Mouse (Mus musculus): ENCODE measurements around the gene Dip2c.

The Dip2c gene

DNA sequence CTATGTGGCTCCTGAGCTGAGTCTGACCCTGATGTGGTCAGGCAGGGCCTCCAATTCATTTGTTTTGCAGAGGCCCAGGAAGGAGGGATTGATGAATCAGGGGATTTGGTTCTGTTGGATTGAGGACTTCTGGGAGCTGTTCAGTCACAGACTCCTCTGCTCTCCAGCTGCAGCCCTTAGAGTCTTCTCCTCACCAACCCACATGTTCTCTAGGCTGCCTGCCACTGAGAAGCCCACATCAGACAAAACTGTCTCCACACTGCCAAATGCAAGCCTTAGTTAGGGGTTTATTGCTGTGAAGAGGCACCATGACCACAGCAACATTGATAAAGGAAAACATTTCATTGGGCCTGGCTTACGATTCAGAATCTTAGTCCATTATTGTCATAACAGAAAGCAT lies 387.3 kb downstream of the Dip2c start:
- no peak for DNase-seq (ENCODE audit: low spot score in 2 of 2)

DNA sequence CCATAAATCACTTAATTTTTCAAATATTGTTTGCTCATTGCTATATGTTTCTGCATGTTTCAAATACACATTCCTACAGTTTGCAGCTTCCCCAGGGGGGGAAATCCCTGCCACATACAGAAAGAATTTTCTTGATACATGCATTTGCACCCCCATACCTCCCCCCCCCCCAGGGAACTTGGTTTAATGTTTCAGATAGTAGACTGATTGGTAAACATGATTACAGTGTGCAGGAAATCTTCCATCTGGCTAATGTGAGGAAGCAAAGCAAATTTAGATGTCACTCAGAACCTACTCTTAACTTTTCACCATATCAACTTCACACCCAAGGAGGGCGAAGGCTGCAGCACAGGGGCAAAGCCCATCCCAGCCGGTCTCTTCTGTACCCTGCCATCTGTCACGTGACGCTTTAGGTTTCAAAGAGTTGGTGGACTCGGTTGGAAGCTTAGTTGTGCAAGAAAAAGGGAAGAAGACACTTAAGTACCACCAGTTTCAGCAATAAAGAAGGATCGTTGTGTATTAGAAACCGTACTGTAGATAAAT lies 391.7 kb downstream of the Dip2c start:
- DNase-seq (ENCODE audit: low spot score in 2 of 2) = no peak

DNA sequence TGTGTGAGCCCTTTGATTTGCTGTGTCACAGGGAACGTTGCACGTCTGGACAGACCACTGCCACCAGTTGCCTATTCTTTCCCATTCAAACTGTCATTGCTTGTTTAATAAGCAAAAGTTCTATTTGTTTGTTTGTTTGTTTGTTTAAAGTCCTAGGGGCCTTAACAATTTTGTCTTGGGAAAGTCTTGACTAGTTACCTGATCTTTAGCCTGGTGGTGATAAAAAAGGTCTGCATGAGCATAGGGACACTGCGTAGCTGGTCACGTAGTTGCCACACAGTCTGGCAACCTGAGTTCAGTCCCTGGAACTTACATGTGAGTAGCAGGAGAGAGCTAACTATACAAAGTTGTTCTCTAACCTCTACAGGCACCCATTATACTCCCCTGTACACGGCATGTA lies 392.9 kb downstream of the Dip2c start:
- no peak for DNase-seq (ENCODE audit: low spot score in 2 of 2)

DNA sequence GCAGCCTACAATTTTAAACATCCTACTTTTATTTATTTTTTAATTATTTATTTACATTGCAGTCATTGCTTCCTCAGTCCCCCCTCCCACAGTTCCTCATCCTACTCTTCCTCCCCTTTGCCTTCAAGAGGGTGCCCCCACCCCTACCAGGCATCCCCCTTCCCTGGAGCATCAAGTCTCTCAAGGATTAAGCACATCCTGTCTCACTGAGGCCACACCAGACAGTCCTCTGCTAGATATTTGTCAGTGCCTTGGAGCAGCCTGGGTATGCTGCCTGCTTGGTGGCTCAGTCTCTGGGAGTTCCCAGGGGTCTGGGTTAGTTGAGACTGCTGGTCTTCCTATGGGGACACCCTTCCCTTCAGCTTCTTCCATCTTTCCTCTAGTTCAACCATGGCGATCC lies 397.8 kb downstream of the Dip2c start:
- DNase-seq (ENCODE audit: low spot score in 2 of 2) = no peak

DNA sequence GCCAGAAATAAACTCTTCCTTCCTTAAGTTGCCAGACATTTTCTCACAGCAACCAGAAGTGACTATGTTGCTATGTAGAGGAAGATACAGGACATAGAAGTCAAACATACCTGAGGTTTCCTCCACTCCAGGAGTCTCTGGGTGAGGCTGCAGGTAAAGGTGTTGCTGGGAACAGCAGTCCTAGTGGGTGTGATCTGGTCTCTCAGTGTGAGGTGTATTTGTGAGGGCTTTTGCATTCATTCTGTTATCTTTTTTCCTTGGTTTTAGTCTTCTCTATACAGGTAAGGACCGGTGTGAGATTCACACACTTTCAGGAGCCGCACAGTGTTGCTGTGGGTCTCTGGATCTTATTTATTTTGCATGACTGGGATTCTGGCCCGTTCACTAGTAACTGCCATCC lies 405.2 kb downstream of the Dip2c start:
- DNase-seq (ENCODE audit: low spot score in 2 of 2) = no peak

DNA sequence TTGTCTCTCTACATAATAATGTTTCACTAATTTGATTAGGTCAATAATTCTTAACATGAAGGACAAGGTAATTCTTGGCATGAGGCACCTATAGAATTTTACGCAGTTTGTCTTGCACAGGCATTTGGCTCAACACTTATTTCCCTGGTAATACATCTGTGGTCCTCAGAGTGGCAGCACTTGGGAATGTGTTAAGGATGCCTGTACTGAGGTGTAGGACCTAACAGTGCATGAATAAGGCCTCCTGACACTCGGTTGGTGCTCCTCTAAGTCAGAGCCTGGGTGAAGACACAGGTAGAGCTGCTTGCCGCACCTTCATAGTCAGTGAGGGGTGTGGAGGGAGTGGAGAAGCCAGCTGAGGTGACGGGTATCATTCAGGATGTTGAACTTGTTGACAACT lies 407.0 kb downstream of the Dip2c start:
- DNase-seq (ENCODE audit: low spot score in 2 of 2) = no peak

DNA sequence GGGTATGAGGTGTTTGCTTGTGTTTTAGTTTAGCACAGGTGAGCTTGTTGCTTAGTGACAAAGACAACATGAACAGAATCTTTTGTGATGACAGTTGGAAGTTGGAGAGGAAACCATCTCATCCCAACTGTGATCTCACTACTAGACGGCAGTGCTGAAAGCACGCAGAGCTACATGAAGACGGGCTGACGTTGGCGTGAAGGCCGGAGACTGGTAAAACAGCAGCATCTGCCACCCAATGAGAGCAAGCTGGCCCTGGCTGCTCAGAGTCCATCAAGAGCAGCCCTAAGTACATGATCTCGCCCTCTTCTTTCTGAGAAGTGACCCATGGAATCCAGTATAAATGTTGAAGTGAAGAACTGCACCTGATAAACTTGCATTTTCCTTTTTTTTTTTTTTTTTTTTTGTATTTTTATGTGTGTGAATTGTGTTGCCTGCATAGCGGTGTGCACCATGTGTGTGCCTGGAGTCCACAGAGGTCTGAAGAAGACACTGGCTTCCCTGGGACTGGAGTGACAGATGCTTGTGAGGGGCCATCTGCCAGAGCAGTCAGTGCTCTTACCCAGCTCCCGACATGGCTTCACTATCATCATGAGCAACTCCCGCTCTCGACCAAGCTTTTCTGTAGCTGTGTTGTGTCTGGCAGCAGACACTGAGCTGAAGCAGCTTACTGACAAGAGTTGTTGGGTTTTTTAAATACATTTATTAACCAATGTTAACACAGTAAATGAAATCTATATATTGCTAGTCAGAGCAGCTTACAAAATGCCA lies 408.0 kb downstream of the Dip2c start:
- no peak for DNase-seq (ENCODE audit: low spot score in 2 of 2)

DNA sequence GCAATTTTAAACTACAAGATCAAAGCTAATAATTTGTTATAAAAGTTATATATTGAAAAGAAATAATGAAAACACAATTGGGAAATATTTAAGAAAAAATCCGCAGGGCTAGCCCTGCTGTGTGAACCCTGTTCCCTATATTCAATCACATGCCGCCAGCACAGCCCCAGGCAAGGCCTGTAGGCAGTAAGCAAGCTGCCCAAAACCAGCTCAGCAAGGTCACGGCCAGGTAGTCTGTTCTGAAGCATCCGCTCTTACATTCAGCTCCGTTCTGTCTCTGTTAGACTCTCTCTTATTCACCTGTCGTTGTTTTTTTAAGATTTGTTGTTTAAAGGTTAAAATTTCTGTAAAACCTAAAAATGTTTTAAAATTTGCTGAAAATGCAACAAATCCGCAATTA lies 409.9 kb downstream of the Dip2c start:
- DNase-seq (ENCODE audit: low spot score in 2 of 2) = no peak

DNA sequence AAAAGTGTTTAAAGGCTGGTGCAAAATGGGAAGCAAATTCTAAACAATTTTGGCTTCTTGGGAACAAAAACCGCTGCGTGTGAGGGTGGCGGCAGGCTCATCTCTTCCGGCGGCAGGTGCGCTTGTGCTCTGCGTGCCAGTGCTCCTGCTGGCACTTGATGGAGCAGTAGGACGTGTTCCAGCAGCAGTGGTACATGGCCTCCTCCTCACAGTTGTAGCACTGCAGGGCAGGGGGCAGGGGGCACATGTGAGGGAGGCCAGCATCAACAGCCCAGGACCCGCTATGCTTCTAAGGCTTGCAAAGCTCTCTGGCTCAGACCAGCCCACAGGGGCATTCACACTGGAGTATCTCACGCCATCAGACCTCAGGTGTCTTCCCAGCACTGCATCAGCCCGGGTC lies 410.4 kb downstream of the Dip2c start:
- DNase-seq (ENCODE audit: low spot score in 2 of 2) = no peak

DNA sequence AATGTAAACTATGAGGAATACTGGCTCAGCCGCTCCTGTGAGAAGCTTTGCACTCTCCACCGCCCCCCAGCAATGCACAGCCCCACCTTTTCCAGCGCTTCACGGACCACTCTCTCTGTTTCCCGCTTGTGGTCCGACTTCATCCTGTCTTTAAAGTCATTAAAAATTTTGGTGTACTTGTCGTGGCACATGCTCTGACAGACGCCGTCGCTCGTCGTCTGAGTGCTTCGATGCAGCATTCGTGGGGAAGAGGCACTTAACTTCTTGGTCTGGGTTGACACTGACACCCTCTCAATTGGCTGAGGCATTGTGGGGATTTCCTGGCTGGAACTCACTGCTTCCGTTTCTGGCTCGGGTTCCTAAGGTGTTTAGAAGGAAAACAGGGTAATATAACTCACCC lies 413.0 kb downstream of the Dip2c start:
- no peak for DNase-seq (ENCODE audit: low spot score in 2 of 2)

DNA sequence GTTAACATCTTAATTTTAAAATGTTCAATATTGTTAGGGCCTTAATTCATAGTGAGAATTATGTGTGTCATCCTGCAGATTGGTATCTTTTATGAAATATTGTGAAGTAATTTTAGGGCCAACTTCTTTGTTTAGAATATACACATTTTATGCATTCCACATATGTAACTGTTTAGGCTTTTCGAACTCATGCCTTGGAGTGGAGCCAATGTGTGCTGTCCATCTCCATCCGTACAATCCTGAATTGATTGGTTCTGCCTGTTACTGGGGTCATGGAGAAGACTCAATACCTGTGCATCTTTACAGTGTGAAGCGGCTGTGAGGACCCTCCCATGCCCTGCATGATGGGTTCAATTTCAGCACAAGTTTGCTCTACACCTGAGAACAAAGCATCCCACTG lies 416.5 kb downstream of the Dip2c start:
- DNase-seq (ENCODE audit: low spot score in 2 of 2) = no peak

DNA sequence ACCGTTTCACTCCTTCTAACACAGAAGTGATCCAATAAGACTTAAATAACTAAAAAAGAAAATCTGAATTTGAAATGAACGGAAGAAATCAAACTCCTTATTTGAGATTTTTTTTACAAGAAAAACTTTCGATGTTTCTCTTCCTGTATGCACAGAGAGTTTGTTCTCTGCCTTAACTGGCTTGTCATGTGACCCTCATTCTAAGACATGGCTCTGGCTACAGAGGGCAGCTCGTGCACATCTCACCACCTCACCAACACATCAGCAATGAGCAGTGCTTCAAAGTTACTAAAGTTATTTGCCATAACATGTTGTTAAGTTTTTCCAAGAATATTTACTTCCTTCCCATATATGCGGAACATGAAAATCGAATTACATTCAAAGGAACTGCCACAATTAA lies 418.3 kb downstream of the Dip2c start:
- DNase-seq (ENCODE audit: low spot score in 2 of 2) = no peak

DNA sequence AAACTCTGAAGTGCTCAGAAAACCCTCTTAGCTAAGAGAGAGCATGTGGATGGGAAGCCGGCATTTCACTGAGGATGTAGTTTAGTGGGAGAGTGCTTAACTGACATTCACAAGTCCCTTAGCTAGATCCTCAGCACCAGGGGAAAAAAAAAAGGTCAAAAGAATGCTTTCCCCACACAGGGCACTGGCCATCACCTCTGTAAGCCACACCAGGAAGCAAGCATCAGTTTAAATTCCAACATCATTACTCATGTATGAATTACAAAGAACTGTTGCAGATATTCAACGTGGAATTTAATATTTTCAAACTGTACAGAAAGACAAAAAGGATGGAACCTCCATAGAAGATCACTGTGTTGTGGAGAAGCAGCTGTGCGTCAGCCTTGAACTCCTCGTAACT lies 419.1 kb downstream of the Dip2c start:
- no peak for DNase-seq (ENCODE audit: low spot score in 2 of 2)

DNA sequence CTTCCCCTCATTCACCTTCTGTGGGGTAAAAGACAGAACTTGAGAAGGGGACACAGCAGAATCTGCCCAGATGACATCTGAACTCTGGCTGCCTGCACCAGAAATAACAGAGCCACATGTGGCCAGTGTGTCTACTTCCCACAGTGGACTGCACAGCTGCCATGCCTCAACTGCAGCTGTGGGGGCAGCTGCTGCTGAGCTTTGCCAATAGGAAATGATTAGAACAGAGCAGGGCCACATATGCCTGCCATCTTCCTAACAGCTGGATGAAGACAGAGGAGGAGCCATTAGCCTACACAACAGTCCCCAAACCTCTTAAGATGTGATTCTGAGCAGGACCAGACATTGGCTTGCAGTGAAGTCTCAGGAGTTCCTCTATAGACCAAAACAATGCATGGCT lies 419.5 kb downstream of the Dip2c start:
- DNase-seq (ENCODE audit: low spot score in 2 of 2) = no peak

DNA sequence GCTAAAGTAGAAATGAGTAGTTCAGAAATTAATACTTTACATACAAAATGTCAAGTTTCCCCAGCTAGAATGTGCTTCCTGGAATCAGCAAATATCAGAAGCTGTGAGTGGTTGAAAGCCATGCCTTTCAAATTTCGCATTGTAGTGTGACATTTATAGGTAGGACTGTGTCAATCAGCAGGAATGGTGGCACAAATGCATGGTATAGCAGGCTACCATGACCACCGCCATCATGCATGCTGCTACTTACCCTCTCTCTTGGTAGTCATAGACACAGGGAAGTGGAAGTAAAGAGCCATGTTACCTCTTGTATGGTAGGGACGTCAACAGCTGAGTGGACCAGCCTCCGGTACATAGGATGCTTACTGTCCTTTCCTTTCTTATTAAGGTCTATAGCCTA lies 421.0 kb downstream of the Dip2c start:
- no peak for DNase-seq (ENCODE audit: low spot score in 2 of 2)

DNA sequence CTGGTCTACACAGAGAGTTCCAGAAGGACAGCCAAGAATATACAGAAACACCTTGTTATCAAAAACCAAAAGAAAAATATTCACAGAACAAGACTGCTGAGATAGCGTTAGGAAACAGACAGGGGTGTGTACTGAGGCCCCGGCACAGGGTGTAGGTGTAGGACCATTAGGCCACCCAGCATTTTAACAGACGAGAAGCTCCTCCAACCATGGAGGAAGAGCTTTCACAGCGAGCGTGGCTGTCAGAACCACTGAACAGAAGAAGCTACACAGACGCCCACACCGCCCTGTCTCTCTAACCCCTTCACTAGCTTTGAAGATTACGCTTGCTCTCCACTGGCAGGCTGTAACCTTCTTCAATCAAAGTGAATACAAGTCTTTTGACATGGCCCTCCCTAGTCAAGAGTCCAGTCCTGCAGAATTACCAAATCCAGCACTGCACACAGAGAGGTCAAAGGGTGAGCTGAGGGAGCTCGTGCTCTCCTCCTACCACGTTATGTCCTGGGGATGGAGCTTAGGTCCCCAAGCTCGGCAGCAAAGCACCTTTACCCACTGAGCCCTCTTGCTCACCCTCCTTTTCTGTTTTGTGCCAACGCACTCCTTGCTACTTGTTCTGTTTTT lies 426.4 kb downstream of the Dip2c start:
- DNase-seq (ENCODE audit: low spot score in 2 of 2) = no peak

DNA sequence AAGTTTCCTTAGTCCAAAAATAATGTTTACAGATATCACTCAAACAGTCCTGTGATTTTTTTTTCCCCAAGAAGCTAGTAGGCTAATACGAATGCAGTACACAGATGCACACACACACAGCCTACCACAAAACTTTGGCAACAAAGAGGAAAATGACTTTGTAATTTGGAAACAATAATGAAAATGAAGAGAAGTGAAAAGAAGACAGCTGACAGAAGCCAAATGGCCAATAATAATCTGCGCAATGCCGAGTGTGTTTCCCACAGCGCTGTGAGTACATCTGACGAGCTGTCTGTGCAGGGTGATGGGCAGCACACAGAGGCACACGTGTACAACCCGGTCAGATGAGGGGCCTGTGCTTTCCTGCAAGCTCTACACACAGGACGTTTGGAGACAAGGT lies 430.4 kb downstream of the Dip2c start:
- no peak for DNase-seq (ENCODE audit: low spot score in 2 of 2)

DNA sequence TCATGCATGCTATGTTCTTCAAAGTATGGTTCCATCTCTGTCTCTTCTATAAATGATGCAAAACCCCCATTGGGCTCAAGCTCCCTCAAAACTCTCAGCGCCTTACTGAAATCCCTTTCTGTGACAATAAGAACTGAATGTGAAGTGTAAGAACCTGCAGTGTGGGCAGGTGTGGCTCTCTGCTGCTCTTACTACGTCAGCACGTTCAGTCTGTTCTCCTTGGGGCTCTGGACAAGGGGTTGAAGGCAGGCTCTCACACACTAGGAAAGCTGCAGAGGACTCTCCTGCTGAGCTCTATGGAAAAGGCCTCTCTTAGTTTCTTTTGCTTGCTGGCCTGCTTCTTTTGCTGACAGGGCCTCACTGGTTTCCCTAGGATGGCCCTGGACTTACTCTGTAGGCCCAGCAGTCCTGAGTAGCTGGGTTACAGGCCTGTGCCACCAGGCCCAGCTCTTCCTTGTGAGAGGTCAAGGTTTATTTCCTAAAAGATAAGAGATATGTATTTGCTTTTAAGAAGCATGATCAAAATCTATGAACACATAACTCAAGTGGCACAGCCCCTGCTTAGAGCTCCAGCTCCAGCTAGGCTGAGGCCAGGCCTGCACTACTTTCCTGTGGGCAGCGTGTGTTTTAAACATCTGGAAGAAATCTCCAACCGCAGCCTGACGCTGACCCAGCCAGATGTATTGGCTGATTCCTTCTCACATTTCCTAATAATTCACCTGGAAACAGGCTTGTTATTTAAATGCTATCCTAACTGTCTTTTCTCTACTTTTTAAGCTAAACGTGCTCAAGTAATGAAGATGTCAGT lies 432.3 kb downstream of the Dip2c start:
- no peak for DNase-seq (ENCODE audit: low spot score in 2 of 2)

DNA sequence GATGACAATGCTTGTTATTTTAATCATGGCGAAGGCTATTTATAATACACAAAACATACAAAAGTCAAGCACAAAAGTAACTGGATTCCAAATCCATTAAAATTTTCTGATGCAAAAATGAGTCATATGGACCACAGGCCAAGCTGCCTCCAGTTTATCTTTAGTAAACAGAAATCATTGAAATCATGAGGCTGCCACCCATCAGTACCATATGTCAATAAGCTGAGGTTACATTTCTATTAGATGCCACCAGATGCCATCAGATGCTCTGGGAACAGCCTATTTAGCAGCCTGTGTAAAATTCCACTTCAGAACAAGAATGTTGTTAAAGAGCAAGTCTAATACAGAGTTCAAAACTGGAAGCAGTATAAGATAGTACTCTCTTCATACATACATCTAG lies 436.1 kb downstream of the Dip2c start:
- DNase-seq (ENCODE audit: low spot score in 2 of 2) = no peak

DNA sequence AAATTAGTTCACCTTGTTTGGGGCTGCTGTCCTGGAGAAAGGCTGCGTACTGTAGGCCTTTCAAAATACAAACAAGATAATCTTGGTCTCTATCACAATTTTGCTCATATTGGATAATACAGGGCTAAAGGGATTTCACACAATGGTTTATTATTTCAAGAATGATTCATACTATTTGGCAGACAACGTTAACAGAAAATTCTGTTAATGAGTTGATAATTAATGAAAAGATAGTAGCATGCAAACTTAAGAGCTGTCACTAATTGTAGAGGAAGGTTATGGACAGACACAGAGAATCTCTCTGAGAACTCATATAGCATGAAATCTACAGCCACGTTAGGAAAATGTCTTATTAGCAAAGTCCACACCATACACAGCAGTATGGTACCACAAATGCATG lies 436.6 kb downstream of the Dip2c start:
- no peak for DNase-seq (ENCODE audit: low spot score in 2 of 2)

DNA sequence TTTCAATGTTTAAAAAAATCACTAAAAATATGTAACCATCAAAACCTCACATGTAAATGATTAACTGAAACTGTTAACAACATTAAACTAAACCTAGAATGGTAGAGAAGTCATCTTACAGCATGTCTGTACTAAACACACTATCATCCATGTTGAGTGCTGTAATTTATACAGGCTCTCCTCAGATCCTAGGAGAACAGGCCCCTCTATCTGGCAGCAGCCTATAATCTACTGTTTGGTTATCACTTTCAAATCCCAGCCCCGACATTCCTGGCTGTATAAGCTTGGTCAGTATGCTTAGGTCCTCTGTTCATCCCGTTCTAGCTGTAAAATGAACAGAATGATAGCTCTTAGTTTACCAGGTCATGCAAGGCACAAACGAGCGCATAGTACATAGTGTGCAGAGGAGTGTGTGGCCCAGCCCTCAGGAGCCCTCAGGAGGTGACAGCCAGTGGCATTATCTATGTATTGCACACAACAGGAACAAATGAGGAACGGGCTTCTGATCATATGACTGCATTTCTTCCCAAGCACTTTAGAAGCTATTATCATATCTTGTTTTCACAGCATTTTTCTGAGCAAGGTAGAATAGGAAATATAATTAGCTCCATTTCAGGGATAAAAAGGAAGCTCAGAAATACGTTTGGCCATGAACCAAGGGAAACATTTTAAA lies 437.3 kb downstream of the Dip2c start:
- no peak for DNase-seq (ENCODE audit: low spot score in 2 of 2)

DNA sequence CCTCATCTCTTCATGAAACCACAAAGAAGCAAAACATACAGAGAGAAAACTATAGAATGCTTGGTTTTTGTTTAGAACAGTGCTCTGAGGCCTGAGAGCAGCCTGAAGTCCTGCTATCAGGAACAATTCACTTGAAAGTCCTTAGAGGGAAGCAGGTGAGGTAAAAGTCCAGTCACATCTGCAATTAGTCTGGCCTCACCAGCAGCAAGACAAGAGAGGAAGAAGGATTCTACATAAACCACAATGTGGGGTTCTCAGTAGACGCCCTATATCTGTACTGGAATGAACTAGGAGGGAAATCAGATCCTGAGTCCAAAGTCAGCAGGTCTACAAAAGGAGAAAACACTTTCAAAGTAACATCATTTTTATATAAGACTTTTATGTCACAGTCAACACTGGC lies 438.9 kb downstream of the Dip2c start:
- DNase-seq (ENCODE audit: low spot score in 2 of 2) = no peak

Data from thymus, postnatal 10 days (tissue).